Mouse (Mus musculus) hindbrain, postnatal 0 days (tissue): Measurements from ENCODE around the gene Serpinb9c. TPM values are rescaled to one million over a fixed set of nuclear protein-coding genes. Genes with fewer than 3 reads are reported as not detected.
"Not testable (repeated sequence)": the region's sequence is repeated elsewhere in the genome, so short reads cannot be mapped to it uniquely, and the experiment has no call there.

ENCODE experiments used
- ATAC-seq: fragments of 200-750 bp; cut with Nextera tagmentation; 2 replicates; pipeline ENCODE4 v1.8.0; 2017; ENCODE audit warnings: mild to moderate bottlenecking, moderate TSS enrichment, moderate library complexity
- DNase-seq: peaks from one replicate; pipeline ENCODE4 v3.0.0-alpha.2; 2015; ENCODE audit warnings: low spot score
- H3K27ac ChIP-seq: fragments of 300-500 bp; sonication (generic); 2 replicates; pipeline ENCODE4 v1.5.1; 2014; ENCODE audit warnings: mild to moderate bottlenecking
- H3K27me3 ChIP-seq: fragments of 300-500 bp; sonication (generic); 2 replicates; pipeline ENCODE4 v1.6.1; 2014; ENCODE audit warnings: low read length, mixed read lengths; ENCODE audit not compliant: insufficient read depth
- H3K36me3 ChIP-seq: fragments of 300-500 bp; sonication (generic); 2 replicates; pipeline ENCODE4 v1.6.1; 2014; ENCODE audit warnings: low read length, mixed read lengths; ENCODE audit not compliant: insufficient read depth
- H3K4me1 ChIP-seq: fragments of 300-500 bp; sonication (generic); 2 replicates; pipeline ENCODE4 v1.6.1; 2014; ENCODE audit warnings: antibody characterized with exemption, low read length, mixed read lengths; ENCODE audit not compliant: insufficient read depth
- H3K4me2 ChIP-seq: fragments of 300-500 bp; sonication (generic); 2 replicates; pipeline ENCODE4 v1.6.1; 2014; ENCODE audit warnings: low read depth, mild to moderate bottlenecking, low read length, moderate library complexity, mixed read lengths
- H3K4me3 ChIP-seq: fragments of 300-500 bp; sonication (generic); 2 replicates; pipeline ENCODE4 v1.5.1; 2014; ENCODE audit warnings: low read length
- H3K9ac ChIP-seq: fragments of 300-500 bp; sonication (generic); replicated peaks from 2 replicates; pipeline ENCODE4 v1.6.1; 2014; ENCODE audit warnings: mild to moderate bottlenecking, low read length, moderate library complexity, mixed read lengths
- H3K9me3 ChIP-seq: fragments of 300-500 bp; sonication (generic); 2 replicates; pipeline ENCODE4 v1.6.1; 2016; ENCODE audit warnings: low read length, mixed read lengths
- CTCF ChIP-seq: IDR thresholded peaks from 2 replicates; pipeline ENCODE4 v1.5.1; 2016; ENCODE audit warnings: antibody characterized with exemption, control low read depth, low read depth
- WGBS: fragments of 180-500 bp; shearing (Covaris S2); extraction: QIAGEN DNeasy Blood & Tissue Kit; methylation state at CpG from one replicate; pipeline ENCODE4 v1.1.7; 2014; 5-methylcytosine and 5-hydroxymethylcytosine counted together
- polyA plus RNA-seq: library from polyadenylated mRNA; unstranded; fragments of >200 nt; fragmentation: Nextera tagmentation; extraction: Ambion mirVana; gene quantifications from 2 replicates; pipeline ENCODE4 v1.2.1, GENCODE M21; 2015
- total RNA-seq: library from RNA; depleted of rRNA; stranded (reverse); fragments of >200 nt; gene quantifications from 2 replicates; pipeline ENCODE4 v1.2.3, GENCODE M21; 2014; rRNA removed

The Serpinb9c gene
- total RNA-seq (not detected in 2 replicates), polyA plus RNA-seq (not detected in 2 replicates)

DNA sequence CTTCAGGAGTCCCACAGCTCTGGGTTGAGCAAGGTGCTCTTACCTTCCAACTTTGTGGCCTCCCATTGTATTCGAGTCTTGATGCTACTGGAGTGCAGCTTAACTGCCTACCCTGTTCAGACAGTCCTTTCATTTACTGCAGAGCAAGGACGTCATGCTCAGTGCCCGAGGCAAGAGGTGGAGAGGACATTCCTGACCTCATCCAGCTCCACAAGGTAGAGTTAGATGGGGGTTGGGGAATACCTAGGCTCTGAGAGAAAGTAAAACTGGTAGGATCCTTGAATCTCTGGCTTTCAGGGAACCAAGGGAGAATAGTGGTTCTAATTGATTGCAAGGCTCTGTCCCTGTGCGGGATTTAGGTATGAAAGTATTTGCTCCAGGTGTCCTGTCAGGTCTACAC, at the start of gene Serpinb9c:
Gene Serpinb9c (minus strand): TSS at position 101 of the 400 bp plus-strand sequence.
- H3K4me3 ChIP-seq: no peak within 1 kb of the TSS
- DNase-seq: no peak
- TF ChIP-seq CTCF: no peak
- no peak for ATAC-seq
- no peaks in the 10 kb centered on the region for H3K4me1 ChIP-seq
- no peaks in the 10 kb centered on the region for H3K27me3 ChIP-seq
- WGBS: 78% methylated on average over 4 of the region's 4 CpGs
- H3K4me2 ChIP-seq: no peak within 1 kb of the TSS
- no peak within 1 kb of the TSS for H3K9ac ChIP-seq
- H3K27ac ChIP-seq: no peak within 1 kb of the TSS
- H3K36me3 ChIP-seq: no peaks in the 10 kb centered on the region
- no peaks in the 10 kb centered on the region for H3K9me3 ChIP-seq

DNA sequence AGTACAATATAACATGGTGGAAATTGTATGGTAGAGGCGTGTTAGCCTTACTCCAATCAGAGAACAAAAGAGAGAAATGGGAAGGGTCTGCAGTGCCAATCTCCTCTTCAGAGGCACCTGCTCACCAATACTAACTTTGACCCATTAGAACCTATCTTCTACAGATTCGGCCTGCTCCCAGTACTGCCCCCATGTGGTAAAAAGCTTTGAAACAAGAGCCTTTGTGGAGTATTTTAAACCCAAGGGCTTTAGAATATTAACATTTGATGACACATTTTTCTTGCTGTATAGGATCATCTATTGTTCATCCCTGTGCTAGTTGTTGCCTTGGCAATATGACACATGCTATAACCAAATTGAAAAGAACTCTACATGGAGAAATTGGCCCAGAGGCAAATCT, 40.2 kb upstream of the Serpinb9c start:
- Histone ChIP-seq H3K4me2 (no peak overlapping the region), H3K9me3 (no peaks in the 10 kb centered on the region), H3K27ac (no peak overlapping the region), H3K9ac (no peak overlapping the region), H3K4me1 (no peaks in the 10 kb centered on the region), H3K4me3 (no peak overlapping the region), H3K36me3 (no peaks in the 10 kb centered on the region), H3K27me3 (no peaks in the 10 kb centered on the region)
- no peak for ATAC-seq
- peak; percentile 2 for DNase-seq
- 52% methylated on average over 2 of the region's 2 CpGs for WGBS
- TF ChIP-seq CTCF: 0 out of 2 replicates have a peak, but pooled peaks have one; percentile 9

DNA sequence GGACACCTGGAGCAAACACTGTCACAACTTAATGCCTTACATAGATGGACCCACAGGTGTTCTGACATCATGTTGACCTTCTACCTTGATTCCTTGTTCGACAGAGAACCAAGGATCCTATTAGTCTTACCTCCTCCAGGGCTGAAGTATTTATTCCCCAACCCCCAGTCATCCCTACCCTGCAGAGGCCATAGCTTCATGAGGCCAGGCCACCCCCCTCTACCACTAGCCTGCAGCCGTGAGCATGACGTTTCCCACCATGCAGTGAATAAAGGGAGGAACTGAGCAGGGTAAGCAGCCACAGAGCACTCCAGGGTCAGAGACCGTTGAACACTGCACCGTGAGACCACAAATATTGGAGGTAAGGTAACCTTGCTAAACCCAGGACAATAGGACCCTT, 33.1 kb upstream of the Serpinb9c start, which contains the start of gene Serpinb9d:
Gene Serpinb9d (plus strand): TSS at position 301 of the 400 bp plus-strand sequence.
- H3K27ac ChIP-seq: no peak within 1 kb of the TSS
- H3K4me1 ChIP-seq: no peaks in the 10 kb centered on the region
- H3K4me3 ChIP-seq: no peak within 1 kb of the TSS
- DNase-seq (no peak), ATAC-seq (no peak)
- no peak within 1 kb of the TSS for H3K9ac ChIP-seq
- no peaks in the 10 kb centered on the region for H3K9me3 ChIP-seq
- H3K27me3 ChIP-seq: no peaks in the 10 kb centered on the region
- 85% methylated on average over 5 of the region's 5 CpGs for WGBS
- no peak for TF ChIP-seq CTCF
- H3K4me2 ChIP-seq: no peak within 1 kb of the TSS
- no peaks in the 10 kb centered on the region for H3K36me3 ChIP-seq

DNA sequence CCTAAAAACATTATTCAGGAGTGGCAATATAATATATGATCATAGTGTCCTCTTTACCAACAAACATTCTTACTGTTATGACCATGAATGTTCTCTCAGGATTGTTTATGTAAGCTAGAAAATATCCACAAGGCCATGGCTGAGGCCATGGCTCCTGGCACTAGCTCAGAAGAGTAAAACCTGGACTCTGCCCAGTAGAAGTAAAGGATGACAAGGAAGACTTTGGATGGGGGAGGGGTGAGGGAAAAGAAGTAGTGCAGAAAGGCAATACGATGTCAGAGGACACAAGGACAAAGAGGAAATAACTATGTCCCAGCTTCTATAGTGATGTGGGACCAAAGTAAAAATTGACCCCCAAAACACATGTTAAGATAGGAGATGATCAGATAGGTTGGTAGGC, 30.9 kb upstream of the Serpinb9c start:
- H3K27ac ChIP-seq, ATAC-seq, DNase-seq, H3K36me3 ChIP-seq, H3K4me1 ChIP-seq, H3K4me3 ChIP-seq, H3K9ac ChIP-seq, H3K9me3 ChIP-seq, H3K27me3 ChIP-seq, H3K4me2 ChIP-seq: not testable (repeated sequence)
- WGBS: 90% methylated on average over 1 of the region's 1 CpGs

DNA sequence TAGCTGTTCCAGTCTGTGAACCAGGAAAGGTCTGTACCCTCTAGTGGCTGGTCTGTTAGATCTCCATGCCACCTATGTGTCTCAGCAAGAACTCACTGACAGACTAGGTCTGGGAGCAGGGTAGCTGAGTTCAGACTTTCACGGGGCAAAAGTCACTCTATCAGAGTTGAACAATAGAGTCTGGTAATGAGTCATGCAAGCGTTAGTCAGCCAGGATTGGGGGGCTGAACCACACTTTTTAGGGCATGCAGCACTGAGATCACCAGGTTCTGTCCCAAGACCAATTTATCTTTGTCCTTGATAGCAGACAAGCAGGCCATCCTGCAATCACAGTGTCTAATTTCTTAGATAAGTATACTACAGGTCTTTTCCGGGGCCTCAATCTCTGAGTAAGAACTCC, 18.1 kb downstream of the Serpinb9c start:
- 76% methylated on average over 3 of the region's 3 CpGs for WGBS

DNA sequence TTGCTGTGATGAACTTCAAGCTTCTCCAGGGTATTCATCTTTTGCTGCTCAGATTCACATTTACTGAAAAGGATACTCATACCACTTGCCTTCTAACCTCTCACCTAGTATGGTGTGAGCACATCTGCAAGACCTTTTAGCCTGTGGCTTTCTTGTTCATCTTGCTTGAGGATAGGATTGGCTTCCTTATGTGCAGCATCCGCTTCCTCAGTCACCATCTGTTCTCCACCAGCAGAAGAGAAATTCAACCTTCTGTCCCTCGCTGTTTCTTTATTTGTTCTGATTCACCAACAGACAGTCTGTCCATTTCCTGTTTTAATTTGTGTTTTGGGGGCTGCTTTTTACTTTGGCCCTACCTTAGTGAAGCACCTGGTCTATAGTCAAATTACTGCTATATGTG, 21.8 kb downstream of the Serpinb9c start:
- H3K36me3 ChIP-seq: no peaks in the 10 kb centered on the region
- H3K9ac ChIP-seq: no peak overlapping the region
- no peak overlapping the region for H3K27ac ChIP-seq
- ATAC-seq (no peak), DNase-seq (no peak)
- TF ChIP-seq CTCF: no peak
- no peaks in the 10 kb centered on the region for H3K4me1 ChIP-seq
- H3K4me3 ChIP-seq: no peak overlapping the region
- H3K9me3 ChIP-seq: no peaks in the 10 kb centered on the region
- H3K27me3 ChIP-seq: no peaks in the 10 kb centered on the region
- no peak overlapping the region for H3K4me2 ChIP-seq
- WGBS: 94% methylated on average over 2 of the region's 2 CpGs

More for the DNA sequence above, 18.1 kb downstream of the Serpinb9c start:
- Histone ChIP-seq H3K9ac (no peak overlapping the region), H3K9me3 (no peaks in the 10 kb centered on the region), H3K4me1 (no peaks in the 10 kb centered on the region), H3K27me3 (no peaks in the 10 kb centered on the region), H3K4me2 (no peak overlapping the region), H3K4me3 (no peak overlapping the region), H3K27ac (no peak overlapping the region), H3K36me3 (no peaks in the 10 kb centered on the region)
- ATAC-seq (no peak), DNase-seq (no peak)
- TF ChIP-seq CTCF: no peak

DNA sequence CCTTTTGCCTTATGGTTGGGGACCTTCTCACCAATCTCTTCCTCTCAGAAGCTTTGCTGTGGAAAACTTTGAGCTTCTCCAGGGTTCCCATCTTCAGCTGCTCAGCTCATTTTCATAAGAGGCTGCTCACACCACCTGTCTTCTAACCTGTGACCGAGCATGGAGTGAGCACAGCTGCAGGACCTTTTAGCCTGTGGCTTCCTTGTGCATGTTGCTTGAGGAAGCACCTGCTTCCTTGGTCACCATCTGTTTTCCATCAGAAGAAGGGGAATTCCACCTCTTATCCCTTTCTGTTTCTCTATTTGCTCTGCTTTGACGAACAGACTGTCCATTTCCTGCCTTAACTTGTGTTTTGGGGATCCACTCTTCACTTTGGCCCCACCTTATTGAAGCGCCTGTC, 46.5 kb downstream of the Serpinb9c start:
- no peaks in the 10 kb centered on the region for H3K27me3 ChIP-seq
- 67% methylated on average over 3 of the region's 3 CpGs for WGBS
- no peak overlapping the region for H3K4me3 ChIP-seq
- no peak overlapping the region for H3K27ac ChIP-seq
- no peaks in the 10 kb centered on the region for H3K9me3 ChIP-seq
- no peak overlapping the region for H3K9ac ChIP-seq
- TF ChIP-seq CTCF: no peak
- DNase-seq (no peak), ATAC-seq (no peak)
- no peak overlapping the region for H3K4me2 ChIP-seq
- H3K4me1 ChIP-seq: no peaks in the 10 kb centered on the region
- no peaks in the 10 kb centered on the region for H3K36me3 ChIP-seq
